Comparison of ENCODE assay signal across 15 mouse cellular contexts in the genomic region with DNA sequence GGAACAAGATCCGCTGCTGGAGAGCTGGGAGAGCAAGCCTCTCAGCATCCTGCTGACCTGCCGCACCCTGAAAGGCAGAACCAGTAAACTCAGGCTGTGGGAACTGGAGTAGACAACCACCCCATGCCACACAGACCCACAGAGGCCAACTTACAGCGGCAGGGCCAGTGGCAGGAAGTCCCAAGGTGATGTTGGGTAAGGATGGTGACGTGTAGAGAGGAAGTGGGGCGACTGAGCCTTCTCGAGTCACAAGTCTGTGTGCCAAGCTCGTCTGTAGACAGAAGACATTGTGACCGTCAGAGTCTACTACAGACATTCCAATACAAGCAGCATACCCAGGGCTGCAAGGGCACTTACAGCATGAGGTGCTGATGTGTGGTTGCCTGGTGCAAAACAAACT.
DNase-seq lines count a peak whose midpoint lies in the region; ATAC-seq and TF ChIP-seq lines count a peak whose summit lies in the region.
"Had no signal": no experiment of that assay in that cellular context is flagged by ENCODE, and none has a peak within 500 bp of the region (broad histone marks: within the 10 kb centered on the region; RNA-seq: fewer than 3 reads in every experiment).

No protein-coding gene starts in this region.

- no peaks in the 10 kb centered on the region for H3K4me1 ChIP-seq in midbrain, embryonic 11.5 days (ENCODE audit: control insufficient read depth, insufficient read depth, low read length)
- H3K4me1 ChIP-seq in midbrain, embryonic 15.5 days = no peaks in the 10 kb centered on the region
- no peaks in the 10 kb centered on the region; the same call in 1 of the 2 replicates for H3K4me1 ChIP-seq in bone marrow, adult 2 months (ENCODE audit: control insufficient read depth, insufficient read depth, low read length)
- no peaks in the 10 kb centered on the region for H3K4me1 ChIP-seq in kidney, embryonic 16.5 days (ENCODE audit: insufficient read depth, low read length)
- H3K4me1 ChIP-seq: limb, embryonic 13.5 days had no signal

- no peak overlapping the region for H3K9ac ChIP-seq in midbrain, embryonic 11.5 days (ENCODE audit: low read length)
- no peak overlapping the region for H3K9ac ChIP-seq in midbrain, embryonic 15.5 days
- no peak overlapping the region for H3K9ac ChIP-seq in kidney, embryonic 16.5 days (replicated peaks; ENCODE audit: low read length)
- H3K9ac ChIP-seq: limb, embryonic 13.5 days; lung, embryonic 14.5 days had no signal

- TF ChIP-seq CTCF in bone marrow, adult 2 months (IDR thresholded peaks at IDR 0.05; ENCODE audit: control insufficient read depth, insufficient read depth, low read length) = no peak

- no peaks in the 10 kb centered on the region for H3K9me3 ChIP-seq in midbrain, embryonic 11.5 days (ENCODE audit: control insufficient read depth, low read length)
- H3K9me3 ChIP-seq in midbrain, embryonic 15.5 days = no peaks in the 10 kb centered on the region
- no peaks in the 10 kb centered on the region for H3K9me3 ChIP-seq in kidney, embryonic 16.5 days (ENCODE audit: low read length)
- H3K9me3 ChIP-seq: limb, embryonic 13.5 days had no signal

- no peak overlapping the region for H3K4me3 ChIP-seq in midbrain, embryonic 11.5 days (ENCODE audit: low read depth, low read length)
- H3K4me3 ChIP-seq in midbrain, embryonic 15.5 days = no peak overlapping the region
- H3K4me3 ChIP-seq in bone marrow, adult 2 months (replicated peaks; ENCODE audit: control insufficient read depth, low read depth, low read length) = no peak overlapping the region
- H3K4me3 ChIP-seq in kidney, embryonic 16.5 days (ENCODE audit: low read length) = no peak overlapping the region
- H3K4me3 ChIP-seq: limb, embryonic 13.5 days had no signal

- H3K36me3 ChIP-seq in midbrain, embryonic 11.5 days (ENCODE audit: control insufficient read depth, insufficient read depth, low read length) = peaks cover 7% of the 10 kb centered on the region
- peaks cover 17% of the 10 kb centered on the region for H3K36me3 ChIP-seq in midbrain, embryonic 15.5 days (replicated peaks)
- H3K36me3 ChIP-seq in kidney, embryonic 16.5 days (ENCODE audit: insufficient read depth, low read length) = peaks cover 35% of the 10 kb centered on the region

- no peak for ATAC-seq in midbrain, embryonic 11.5 days (ENCODE audit: low FRiP score)
- ATAC-seq in midbrain, embryonic 15.5 days (replicated peaks) = no peak
- no peak for ATAC-seq in kidney, embryonic 16.5 days (ENCODE audit: low FRiP score, low TSS enrichment)
- ATAC-seq: hindbrain, embryonic 16.5 days had no signal

- DNase-seq in midbrain, embryonic 11.5 days (ENCODE audit: low spot score, missing footprints) = peak; percentile 45
- peak; percentile 35 for DNase-seq in lung, postnatal 25 days (ENCODE audit: low spot score)
- peak; percentile 36 for DNase-seq in natural killer cell, adult 2 months (ENCODE audit: low spot score in 2 of 2)
- no peak for DNase-seq in cerebellum, adult 9-11 months
- no peak for DNase-seq in right cerebral cortex, adult 18-20 months
- DNase-seq: B cell, adult 2 months; cerebellum, adult 2 months; kidney, adult 9 months; lung, embryonic 14.5 days; midbrain, embryonic 14.5 days had no signal

- no peak overlapping the region for H3K4me2 ChIP-seq in midbrain, embryonic 11.5 days
- H3K4me2 ChIP-seq in midbrain, embryonic 15.5 days = no peak overlapping the region
- no peak overlapping the region for H3K4me2 ChIP-seq in kidney, embryonic 16.5 days (replicated peaks; ENCODE audit: low read depth, low read length)
- H3K4me2 ChIP-seq: limb, embryonic 13.5 days; lung, embryonic 14.5 days had no signal

- WGBS in midbrain, embryonic 11.5 days = 90% methylated on average over 8 of the region's 8 CpGs
- WGBS in midbrain, embryonic 15.5 days = 94% methylated on average over 8 of the region's 8 CpGs
- 30% methylated on average over 8 of the region's 8 CpGs for WGBS in bone marrow, adult 2 months
- WGBS in kidney, embryonic 16.5 days = 91% methylated on average over 8 of the region's 8 CpGs

- no peak for TF ChIP-seq POLR2A in bone marrow, adult 2 months (IDR thresholded peaks at IDR 0.05; ENCODE audit: borderline replicate concordance, control insufficient read depth, low read depth, low read length)

- H3K27me3 ChIP-seq in midbrain, embryonic 11.5 days (ENCODE audit: control insufficient read depth, insufficient read depth, low read length) = no peaks in the 10 kb centered on the region
- H3K27me3 ChIP-seq in midbrain, embryonic 15.5 days (replicated peaks) = no peaks in the 10 kb centered on the region
- no peaks in the 10 kb centered on the region for H3K27me3 ChIP-seq in kidney, embryonic 16.5 days (ENCODE audit: insufficient read depth, low read length)
- H3K27me3 ChIP-seq: limb, embryonic 13.5 days had no signal

- H3K27ac ChIP-seq in midbrain, embryonic 11.5 days (ENCODE audit: low read depth, low read length) = no peak overlapping the region
- H3K27ac ChIP-seq in midbrain, embryonic 15.5 days = no peak overlapping the region
- peak overlapping the region; percentile 49 for H3K27ac ChIP-seq in bone marrow, adult 2 months (ENCODE audit: control insufficient read depth, insufficient read depth, low read depth, low read length, poor library complexity)
- H3K27ac ChIP-seq in kidney, embryonic 16.5 days (ENCODE audit: low read length) = no peak overlapping the region
- H3K27ac ChIP-seq: limb, embryonic 13.5 days had no signal

Comparison
In these comparisons a context has a peak if more than half of its experiments do, and no peak if none do; other contexts are left out.
1. DNase-seq: peak in midbrain, embryonic 11.5 days (single experiment), lung, postnatal 25 days (single experiment) and natural killer cell, adult 2 months (2 of 2); none in cerebellum, adult 9-11 months (single experiment) and right cerebral cortex, adult 18-20 months (single experiment).